Mouse (Mus musculus) CH12.LX (cell line): ENCODE results near the gene Txndc11. TPM values are rescaled to one million over a fixed set of nuclear protein-coding genes. Genes with fewer than 3 reads are reported as not detected.
A peak's percentile ranks its signal among the peaks of the same experiment; 100 is the strongest.

Experiments
- DNase-seq: peaks from one replicate; pipeline ENCODE4 v3.0.0-alpha.2; 2013; ENCODE audit errors: extremely low read depth
- H3K27ac ChIP-seq: 2 replicates; pipeline ENCODE4 v1.5.1; 2012; ENCODE audit warnings: low read depth, mild to moderate bottlenecking, control low read depth, moderate library complexity; ENCODE audit not compliant: insufficient read depth
- H3K27me3 ChIP-seq: replicated peaks from 2 replicates; pipeline ENCODE3; 2012; ENCODE audit warnings: inconsistent platforms
- H3K36me3 ChIP-seq, 2 experiments: replicated peaks in 1 of 2; 2 replicates each; pipeline versions ENCODE3 to v1.6.1; 2012; ENCODE audit warnings: inconsistent platforms in 1 of 2, low read length in 1 of 2, mild to moderate bottlenecking in 1 of 2, mixed read lengths in 1 of 2, moderate library complexity in 1 of 2; ENCODE audit not compliant: control insufficient read depth in 1 of 2, insufficient read depth in 1 of 2
- H3K4me1 ChIP-seq, 2 experiments: 2 replicates each; pipeline ENCODE4 v1.6.1; 2012; ENCODE audit warnings: inconsistent platforms in 1 of 2, moderate library complexity in 1 of 2; ENCODE audit not compliant: insufficient read depth in 2 of 2, control insufficient read depth in 1 of 2
- H3K4me2 ChIP-seq: 2 replicates; pipeline ENCODE4 v1.6.1; 2012; ENCODE audit warnings: low read depth, mild to moderate bottlenecking, control low read depth; ENCODE audit not compliant: poor library complexity, insufficient read depth, severe bottlenecking
- H3K4me3 ChIP-seq, 3 experiments: fragments of 150-350 bp in 1 of 3; sonication (generic) in 1 of 3; replicated peaks in 1 of 3; 2 replicates each; pipeline versions ENCODE3 to v1.5.1; 2011 to 2012; ENCODE audit warnings: low read depth in 2 of 3, low read length in 2 of 3, mild to moderate bottlenecking in 2 of 3, moderate library complexity in 2 of 3, control low read depth in 1 of 3, improper control_type of control experiment in 1 of 3, inconsistent platforms in 1 of 3, mixed read lengths in 1 of 3; ENCODE audit not compliant: poor library complexity in 1 of 3
- H3K79me2 ChIP-seq: replicated peaks from 2 replicates; pipeline ENCODE4 v1.6.1; 2012; ENCODE audit warnings: mild to moderate bottlenecking, moderate library complexity; ENCODE audit not compliant: control insufficient read depth, poor library complexity, insufficient read depth, severe bottlenecking; ENCODE audit errors: extremely low read depth
- H3K9ac ChIP-seq: 2 replicates; pipeline ENCODE4 v1.6.1; 2012; ENCODE audit warnings: low read depth, mild to moderate bottlenecking, control low read depth, moderate library complexity; ENCODE audit not compliant: insufficient read depth
- H3K9me3 ChIP-seq: replicated peaks from 2 replicates; pipeline ENCODE3; 2012; ENCODE audit warnings: low read length, inconsistent platforms, mixed read lengths
- CHD1 ChIP-seq: IDR thresholded peaks from 2 replicates; pipeline ENCODE4 v1.6.1; 2012; ENCODE audit warnings: low read depth, low read length, improper control_type of control experiment, inconsistent platforms
- CTCF ChIP-seq, 2 experiments: IDR thresholded peaks in 1 of 2; conservative IDR thresholded peaks in 1 of 2; 2 replicates each; pipeline ENCODE4 v1.5.1; 2011 to 2012; ENCODE audit warnings: low read depth in 2 of 2, low read length in 2 of 2, improper control_type of control experiment in 1 of 2, inconsistent platforms in 1 of 2, mild to moderate bottlenecking in 1 of 2, moderate library complexity in 1 of 2
- ELF1 ChIP-seq: IDR thresholded peaks from 2 replicates; pipeline ENCODE4 v1.6.1; 2014; ENCODE audit warnings: low read depth, mild to moderate bottlenecking, inconsistent platforms, low read length, improper control_type of control experiment
- EP300 ChIP-seq: IDR thresholded peaks from 2 replicates; pipeline ENCODE4 v1.6.1; 2011; ENCODE audit warnings: low read length, improper control_type of control experiment
- JUN ChIP-seq: IDR thresholded peaks from 2 replicates; pipeline ENCODE4 v1.6.1; 2011; ENCODE audit warnings: low read depth, mild to moderate bottlenecking, low read length, improper control_type of control experiment, moderate library complexity; ENCODE audit not compliant: insufficient read depth
- JUND ChIP-seq: conservative IDR thresholded peaks from 2 replicates; pipeline ENCODE4 v1.6.1; 2011; ENCODE audit warnings: low read depth, low read length, improper control_type of control experiment
- MAFK ChIP-seq: IDR thresholded peaks from 2 replicates; pipeline ENCODE4 v1.6.1; 2011; ENCODE audit warnings: low read length, improper control_type of control experiment; ENCODE audit not compliant: insufficient replicate concordance
- MAX ChIP-seq: IDR thresholded peaks from 2 replicates; pipeline ENCODE4 v1.6.1; 2011; ENCODE audit warnings: low read length, improper control_type of control experiment
- MAZ ChIP-seq: IDR thresholded peaks from 2 replicates; pipeline ENCODE4 v1.6.1; 2012; ENCODE audit warnings: low read depth, mild to moderate bottlenecking, inconsistent platforms, low read length, improper control_type of control experiment, moderate library complexity
- MEF2A ChIP-seq: IDR thresholded peaks from 2 replicates; pipeline ENCODE4 v1.6.1; 2014; ENCODE audit warnings: low read depth, mild to moderate bottlenecking, inconsistent platforms, low read length, improper control_type of control experiment, borderline replicate concordance
- MXI1 ChIP-seq: IDR thresholded peaks from 2 replicates; pipeline ENCODE4 v1.6.1; 2011; ENCODE audit warnings: mild to moderate bottlenecking, low read depth, low read length, improper control_type of control experiment
- NRF1 ChIP-seq: IDR thresholded peaks from 2 replicates; pipeline ENCODE4 v1.6.1; 2014; ENCODE audit warnings: low read depth, mild to moderate bottlenecking, inconsistent platforms, low read length, improper control_type of control experiment, moderate library complexity
- POLR2A ChIP-seq: IDR thresholded peaks from 2 replicates; pipeline ENCODE4 v1.6.1; 2011; ENCODE audit warnings: low read depth, mild to moderate bottlenecking, improper control_type of control experiment, low read length
- POLR2AphosphoS2 ChIP-seq: IDR thresholded peaks from 2 replicates; pipeline ENCODE4 v1.6.1; 2011; ENCODE audit warnings: low read depth, low read length, improper control_type of control experiment
- RAD21 ChIP-seq: IDR thresholded peaks from 2 replicates; pipeline ENCODE4 v1.6.1; 2011; ENCODE audit warnings: low read depth, mild to moderate bottlenecking, low read length, improper control_type of control experiment, moderate library complexity
- RCOR1 ChIP-seq: conservative IDR thresholded peaks from 2 replicates; pipeline ENCODE4 v1.6.1; 2012; ENCODE audit warnings: low read depth, mild to moderate bottlenecking, inconsistent platforms, low read length, improper control_type of control experiment
- TCF12 ChIP-seq: IDR thresholded peaks from 2 replicates; pipeline ENCODE4 v1.6.1; 2014; ENCODE audit warnings: low read depth, mild to moderate bottlenecking, inconsistent platforms, low read length, improper control_type of control experiment
- USF2 ChIP-seq: conservative IDR thresholded peaks from 2 replicates; pipeline ENCODE4 v1.6.1; 2011; ENCODE audit warnings: low read depth, low read length, improper control_type of control experiment
- ZKSCAN1 ChIP-seq: IDR thresholded peaks from 2 replicates; pipeline ENCODE4 v1.6.1; 2012; ENCODE audit warnings: low read depth, inconsistent platforms, low read length, improper control_type of control experiment, borderline replicate concordance
- dilution Hi-C: fragments of 300-500 bp; cut with MboI; formaldehyde crosslinking; loops from 2 replicates; pipeline ENCODE4 v1.14.3; 2020; ENCODE audit warnings: low sequenced_read_pairs; ENCODE audit not compliant: extremely low pct_unique_long_range_greater_than_20kb, extremely low pct_ligation_motif_present
- in situ Hi-C: fragments of 300-500 bp; cut with MboI; formaldehyde crosslinking; loops from 3 replicates; pipeline ENCODE4 v1.14.3; 2019; ENCODE audit warnings: low sequenced_read_pairs, low pct_ligation_motif_present, low pct_unique_long_range_greater_than_20kb, mixed read lengths
- polyA plus RNA-seq: library from polyadenylated mRNA; unstranded; fragments of >175 nt; gene quantifications from 2 replicates; pipeline ENCODE4 v1.2.1, GENCODE M21; 2012; ENCODE audit warnings: low read depth; ENCODE audit not compliant: insufficient read length
- total RNA-seq, 2 experiments: library from RNA; depleted of rRNA; stranded (reverse); fragments of 300-350 nt in 1 of 2; fragments of >200 nt in 1 of 2; gene quantifications; 2 replicates each; pipeline ENCODE4 v1.2.3; 2012 to 2014

The Txndc11 gene
- total and polyA plus RNA-seq, 3 experiments, result 40.6 to 63.2 (median 51.3) TPM

GRCm38 (mm10) chr16:11124110-11124509 is 10.3 kb downstream of the Txndc11 start:
- Histone ChIP-seq H3K9me3 (no peaks in the 10 kb centered on the region), H3K4me1 (peaks cover 3 to 34% of the 10 kb centered on the region in 2 experiments; a peak in 2 of 4 replicates), H3K79me2 (peaks cover 61% of the 10 kb centered on the region), H3K27me3 (no peaks in the 10 kb centered on the region), H3K36me3 (peaks cover 65 to 92% of the 10 kb centered on the region in 2 experiments), H3K4me3 (no peak overlapping the region), H3K27ac (no peak overlapping the region), H3K4me2 (no peak overlapping the region), H3K9ac (no peak overlapping the region)
- in situ Hi-C loops (no loop called here), dilution Hi-C loops (no loop called here)
- TF ChIP-seq MAX, result no peak
- no peak for TF ChIP-seq JUN
- TF ChIP-seq MAZ, result no peak
- TF ChIP-seq MAFK, result no peak
- TF ChIP-seq CTCF (conservative IDR thresholded peaks at IDR 0.05 in 1 of 2, IDR thresholded peaks at IDR 0.05 in 1 of 2; ENCODE audit: low read depth in 2 of 2, low read length in 2 of 2), result no peak
- TF ChIP-seq ZKSCAN1, result no peak
- TF ChIP-seq USF2, result no peak
- TF ChIP-seq JUND, result no peak
- no peak for TF ChIP-seq POLR2AphosphoS2
- TF ChIP-seq CHD1, result no peak
- no peak for TF ChIP-seq MXI1
- no peak for TF ChIP-seq POLR2A
- TF ChIP-seq ELF1, result no peak
- DNase-seq, result no peak

DNA sequence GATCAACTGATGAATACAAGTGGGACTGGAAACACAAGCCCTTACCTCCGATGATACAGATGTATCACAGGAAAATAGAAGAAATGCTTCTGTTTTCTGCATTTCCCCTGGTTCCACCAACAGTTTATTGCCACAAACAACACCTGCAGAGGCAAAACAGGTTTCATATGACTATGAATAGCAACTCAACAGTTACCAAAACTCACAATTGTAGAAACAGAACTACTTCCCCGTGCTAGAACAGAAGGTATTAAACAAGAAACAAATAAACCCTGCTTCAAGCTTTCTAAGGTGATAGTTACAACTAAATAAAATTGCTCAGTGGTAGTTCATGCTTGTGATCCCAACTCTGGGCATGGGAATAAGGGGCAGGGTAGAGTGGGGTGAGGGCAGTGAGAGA is 11.8 kb downstream of the Txndc11 start:
- in situ Hi-C loops, result no loop called here
- no peak overlapping the region; the same call in 1 of the 2 replicates for H3K9ac ChIP-seq
- peaks cover 3 to 20% of the 10 kb centered on the region in 2 experiments; a peak in 2 of 4 replicates for H3K4me1 ChIP-seq
- H3K27me3 ChIP-seq, result no peaks in the 10 kb centered on the region
- no peak for DNase-seq
- peak overlapping the region; percentile 54 for H3K4me2 ChIP-seq
- no peaks in the 10 kb centered on the region for H3K9me3 ChIP-seq
- no peak overlapping the region for H3K4me3 ChIP-seq
- H3K36me3 ChIP-seq, result peaks cover 65 to 93% of the 10 kb centered on the region in 2 experiments
- H3K27ac ChIP-seq, result no peak overlapping the region
- H3K79me2 ChIP-seq, result peaks cover 55% of the 10 kb centered on the region
- dilution Hi-C loops, result no loop called here
- no peak for TF ChIP-seq RCOR1
- TF ChIP-seq EP300, result peak; percentile 52
- no peak for TF ChIP-seq MAZ
- peak; percentile 34; the same call in 1 of the 2 replicates for TF ChIP-seq TCF12
- no peak for TF ChIP-seq MAX
- no peak for TF ChIP-seq NRF1
- no peak for TF ChIP-seq RAD21
- peak; percentile 15; the same call in 1 of the 2 replicates for TF ChIP-seq MEF2A
- no peak for TF ChIP-seq MAFK
- no peak for TF ChIP-seq CTCF (conservative IDR thresholded peaks at IDR 0.05 in 1 of 2, IDR thresholded peaks at IDR 0.05 in 1 of 2; ENCODE audit: low read depth in 2 of 2, low read length in 2 of 2)
